Mouse (Mus musculus): Measurements from ENCODE around the gene Mcf2l.

The Mcf2l gene

GRCm38 (mm10) chr8:12912011-12912410 is 38.4 kb downstream of the Mcf2l start:
- DNase-seq (ENCODE audit: low spot score): peak; percentile 60

DNA sequence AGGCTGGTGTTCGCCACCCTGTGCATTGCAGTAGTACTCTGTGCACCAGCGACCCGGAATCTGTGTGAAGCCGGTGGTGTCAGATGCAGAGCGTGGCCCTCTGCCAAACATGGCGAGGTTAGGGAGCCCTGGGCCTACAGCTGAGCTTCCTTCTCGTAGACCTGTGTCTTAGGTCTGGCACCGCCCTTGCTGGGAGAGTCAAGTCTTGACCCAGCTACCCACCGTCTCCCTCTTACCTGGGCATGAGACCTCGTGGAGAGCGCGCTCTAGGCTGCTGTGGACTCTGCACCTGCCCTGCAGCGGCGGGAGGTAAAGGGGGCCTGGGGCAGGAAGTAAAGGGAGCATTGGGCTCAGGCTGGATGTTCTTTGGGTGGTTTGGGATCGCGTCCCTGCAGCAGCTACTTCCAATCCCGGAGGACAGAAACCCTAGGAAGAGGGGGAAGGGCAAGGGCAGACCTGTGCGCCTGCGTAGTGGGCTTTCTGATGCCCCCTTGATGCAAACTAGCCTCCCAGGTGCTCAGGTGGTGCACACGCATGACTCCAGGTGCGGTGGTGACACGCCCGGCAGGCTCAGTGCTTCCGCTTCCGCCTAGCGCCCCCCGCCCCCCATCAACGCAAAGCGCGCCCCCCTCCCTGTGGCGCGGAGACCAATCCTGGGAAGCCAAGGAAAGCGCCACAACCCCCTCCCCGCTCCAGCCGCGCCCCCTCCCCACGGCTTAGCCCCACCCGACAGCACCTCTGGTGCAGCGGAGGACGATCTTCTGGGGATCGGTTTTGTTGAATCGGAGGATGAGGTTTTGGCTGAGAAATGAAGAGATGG is 41.8 kb downstream of the Mcf2l start:
- DNase-seq (ENCODE audit: low spot score): peak; percentile 78

DNA sequence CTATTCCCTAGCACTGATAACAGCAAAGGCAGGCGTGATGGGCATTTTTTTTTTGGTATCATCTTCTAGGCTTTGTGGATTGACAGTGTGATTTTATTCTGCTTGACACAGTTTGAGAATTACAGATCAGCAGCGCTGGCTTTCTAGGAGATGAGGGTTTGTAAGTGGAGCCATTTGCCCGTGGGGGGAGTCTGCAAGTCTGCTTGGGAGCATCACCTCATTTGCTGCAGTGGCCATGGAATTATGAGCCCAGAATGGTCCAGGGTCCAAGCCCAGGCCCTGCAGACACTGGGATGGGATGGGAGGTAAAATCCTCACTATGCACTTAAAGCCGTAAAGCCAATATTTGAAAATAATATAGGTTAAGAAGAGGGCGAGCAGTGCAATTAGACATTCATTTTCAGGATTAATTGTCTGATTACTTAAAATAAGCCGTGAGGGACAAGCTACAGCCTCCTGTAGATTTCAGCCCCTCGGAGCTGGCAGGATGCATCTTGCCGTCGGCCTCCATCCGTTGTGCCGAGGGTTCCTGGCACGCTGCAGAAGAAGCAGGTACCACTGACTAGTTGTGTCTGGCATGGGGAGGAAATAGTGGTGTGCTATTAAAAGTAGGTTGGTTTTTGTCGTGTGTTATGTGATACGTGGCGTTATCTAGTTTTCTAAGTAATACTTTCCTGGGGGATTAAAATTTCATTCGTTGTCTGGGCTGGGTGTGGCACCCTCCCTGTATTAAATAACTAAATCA is 42.7 kb downstream of the Mcf2l start:
- DNase-seq (ENCODE audit: low spot score): no peak

DNA sequence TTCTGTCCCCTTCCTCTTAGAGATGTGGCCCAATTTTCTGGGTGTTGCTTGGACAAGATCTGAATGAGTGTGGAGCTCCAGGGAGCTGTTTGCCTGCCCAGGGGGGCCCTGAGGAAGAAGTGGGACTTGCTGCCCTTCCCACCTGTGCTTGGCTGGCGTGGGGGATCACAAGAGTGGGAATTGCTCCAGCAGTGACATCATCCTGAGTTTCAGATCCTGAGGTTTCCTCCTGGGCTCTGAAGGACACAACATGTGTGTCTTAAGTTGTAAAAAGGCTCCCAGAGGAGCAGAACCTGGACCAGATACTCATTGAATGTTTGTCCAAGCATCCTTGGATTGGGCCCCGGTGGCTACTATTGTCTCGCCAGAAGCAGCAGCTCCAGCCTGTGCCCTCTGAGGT is 43.4 kb downstream of the Mcf2l start:
- DNase-seq (ENCODE audit: low spot score): no peak

DNA sequence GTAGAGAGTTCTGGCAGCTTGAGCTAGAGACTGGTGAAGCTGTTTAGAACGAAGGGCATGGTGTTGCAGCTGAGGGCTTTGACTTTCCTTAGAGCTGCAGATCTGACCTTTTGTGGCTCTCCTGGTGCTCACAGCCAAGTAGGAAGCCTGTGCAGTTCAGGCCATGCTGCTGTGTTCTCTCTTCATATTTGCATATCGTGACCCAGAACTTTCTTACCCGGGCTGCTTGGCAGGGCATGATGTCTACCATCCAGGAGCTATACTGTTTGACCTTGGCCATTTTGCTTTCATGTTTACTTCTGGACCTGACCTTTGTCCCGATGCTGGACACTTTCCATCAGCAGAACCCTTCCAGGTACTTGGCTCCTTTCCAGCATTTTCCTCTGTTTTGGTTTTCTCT is 44.2 kb downstream of the Mcf2l start:
- DNase-seq (ENCODE audit: low spot score): no peak

DNA sequence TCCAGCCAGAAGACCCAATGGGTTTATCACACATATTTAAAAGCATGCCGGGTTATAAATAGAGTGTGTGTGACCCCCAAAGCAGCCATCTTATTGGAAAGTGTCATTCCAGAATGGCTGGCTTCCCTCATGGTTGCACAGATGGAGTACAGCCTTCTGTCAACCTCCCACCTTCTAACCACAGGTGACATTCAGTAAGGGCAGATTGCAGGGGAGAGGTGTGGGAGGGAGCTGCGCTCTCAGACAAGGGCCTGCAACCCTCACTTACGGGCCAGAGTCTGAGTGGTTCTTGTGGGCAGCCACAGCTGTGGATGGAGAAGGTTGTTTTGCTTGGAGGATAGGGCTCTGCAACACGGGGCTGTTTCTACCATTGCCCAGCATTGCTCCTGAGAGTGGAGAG is 47.0 kb downstream of the Mcf2l start:
- no peak for DNase-seq (ENCODE audit: low spot score)

DNA sequence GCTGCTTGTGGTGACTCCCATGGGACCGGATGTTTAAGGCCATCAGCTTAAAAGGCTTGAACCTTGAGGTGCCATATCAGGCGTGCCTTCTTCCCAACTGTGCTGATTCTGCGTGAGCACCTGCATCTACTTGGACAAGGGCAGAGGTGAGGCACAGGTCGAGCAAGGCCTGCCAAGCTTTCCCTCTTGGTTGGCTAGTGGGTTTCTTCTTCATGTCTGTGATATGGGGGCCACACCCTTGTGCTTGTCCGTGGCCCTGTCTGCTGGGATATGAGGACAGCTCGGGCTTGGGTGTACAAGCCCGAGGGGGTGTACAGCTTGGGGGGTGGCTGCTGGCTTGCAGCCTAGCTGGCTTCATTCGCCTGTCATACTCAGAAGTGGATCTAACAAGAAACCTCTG is 51.4 kb downstream of the Mcf2l start:
- DNase-seq (ENCODE audit: low spot score): no peak

- peak; percentile 55 for DNase-seq (ENCODE audit: low spot score)
These were observed 52.4 kb downstream of the Mcf2l start for GRCm38 (mm10) chr8:12925941-12926381.

DNA sequence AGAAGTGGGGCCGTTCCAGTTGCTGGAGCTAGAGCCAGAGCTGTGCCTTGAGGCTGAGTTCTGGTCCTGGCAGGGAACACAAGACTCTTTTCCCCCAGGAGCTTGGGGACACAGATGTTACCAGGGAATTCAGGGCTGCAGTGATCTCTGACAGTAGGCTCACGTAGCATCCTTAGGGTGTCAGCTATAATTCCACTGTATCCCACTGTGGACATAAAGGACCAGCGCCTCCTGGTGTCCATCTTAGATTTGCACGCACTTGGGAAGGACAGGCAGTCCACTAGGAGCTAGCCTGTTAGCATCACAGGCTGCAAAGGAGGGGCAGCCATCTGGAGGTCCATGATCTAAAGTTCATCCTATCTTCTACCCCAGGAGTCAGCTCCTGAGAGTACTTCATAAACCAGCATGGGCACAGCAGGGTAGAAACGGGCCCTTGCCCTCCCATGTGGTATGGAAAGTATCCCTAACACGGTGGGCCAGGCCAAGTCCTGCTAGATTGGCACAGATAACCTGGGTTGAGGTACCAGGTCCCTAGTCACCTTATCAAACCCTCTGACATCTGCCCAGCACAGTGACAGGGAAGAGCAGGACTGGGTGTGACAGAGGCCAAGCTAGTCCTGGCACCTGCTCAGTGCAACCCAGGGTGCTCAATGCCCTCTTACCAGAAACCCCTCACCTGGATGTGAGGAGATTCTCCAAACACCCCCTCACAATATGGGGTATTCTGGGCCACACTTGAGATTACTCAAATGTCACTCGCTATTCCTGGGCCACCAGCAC is 53.8 kb downstream of the Mcf2l start:
- peak; percentile 48 for DNase-seq (ENCODE audit: low spot score)

- DNase-seq (ENCODE audit: low spot score): no peak
These were observed 54.4 kb downstream of the Mcf2l start for GRCm38 (mm10) chr8:12928033-12928432.

- DNase-seq (ENCODE audit: low spot score): no peak
These were observed 55.3 kb downstream of the Mcf2l start for GRCm38 (mm10) chr8:12928931-12929330.

DNA sequence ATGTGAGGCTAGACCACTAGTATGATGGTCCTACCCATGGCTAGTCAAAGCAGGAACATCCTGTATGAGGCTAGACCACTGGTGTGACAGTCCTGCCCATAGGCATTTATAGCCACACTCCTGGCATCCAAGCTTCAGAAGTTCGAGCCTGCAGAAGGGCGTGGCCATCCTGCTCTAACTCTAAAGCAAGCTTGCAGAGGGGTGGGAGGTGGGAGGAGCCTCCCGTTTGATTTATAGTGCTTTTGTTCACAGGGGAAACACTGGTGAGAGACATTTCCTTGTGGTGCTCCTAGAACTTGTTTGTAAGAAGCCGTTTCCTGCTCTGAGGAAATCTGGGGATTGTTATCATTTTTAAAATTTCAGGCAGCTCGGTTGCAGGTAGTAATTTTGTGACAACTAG is 56.7 kb downstream of the Mcf2l start:
- peak; percentile 29 for DNase-seq (ENCODE audit: low spot score)

- peak; percentile 67 for DNase-seq (ENCODE audit: low spot score)
These were observed 57.8 kb downstream of the Mcf2l start for GRCm38 (mm10) chr8:12931426-12931825.

GRCm38 (mm10) chr8:12932520-12932919 is 58.9 kb downstream of the Mcf2l start:
- no peak for DNase-seq (ENCODE audit: low spot score)

DNA sequence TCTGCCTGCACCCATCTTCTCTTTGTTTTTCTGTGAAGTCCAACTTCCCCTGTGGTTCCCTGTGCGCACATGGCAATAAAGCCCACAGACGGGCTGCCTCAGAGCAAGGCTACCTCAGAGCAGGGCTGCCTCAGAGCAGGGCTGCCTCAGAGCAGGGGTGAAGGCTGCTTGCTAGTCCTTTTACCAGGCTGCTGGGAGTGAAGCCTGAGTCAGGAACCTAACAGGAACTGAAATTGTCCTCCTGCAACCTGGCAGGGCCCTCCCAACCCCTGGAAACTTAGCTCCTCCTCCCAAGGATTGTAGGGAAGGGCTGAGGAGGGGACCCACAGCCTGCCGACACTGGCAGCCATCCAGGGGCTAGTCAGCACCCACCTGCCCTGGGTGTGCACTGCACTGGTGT is 60.2 kb downstream of the Mcf2l start:
- no peak for DNase-seq (ENCODE audit: low spot score)

DNA sequence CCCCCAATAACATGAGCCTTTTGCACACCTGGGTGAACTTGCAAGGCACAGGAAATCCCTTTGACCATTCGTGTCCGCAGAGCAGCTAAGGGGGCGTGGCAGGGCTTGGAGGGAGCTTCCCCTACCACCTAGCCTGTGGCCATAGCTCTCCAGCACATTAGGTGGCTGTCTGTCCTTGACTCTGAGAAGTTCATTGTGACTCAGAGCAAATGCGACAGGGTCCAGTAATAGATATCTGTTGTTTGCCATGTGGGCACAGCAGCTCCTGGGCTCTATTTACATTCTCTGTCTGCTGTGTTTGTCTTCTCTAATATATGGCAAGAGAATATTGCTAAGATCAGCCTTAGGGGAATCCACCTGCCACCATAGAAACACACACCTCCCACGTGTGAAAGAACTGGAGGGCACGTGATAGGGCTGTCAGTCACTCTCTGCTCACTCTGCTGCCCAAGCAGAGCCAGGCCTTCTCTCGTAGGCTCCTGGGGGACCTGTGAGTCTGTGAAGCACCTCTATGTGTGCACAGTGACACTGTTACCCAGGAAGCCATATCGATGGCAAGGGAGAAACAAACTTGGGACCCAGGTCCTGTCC is 60.9 kb downstream of the Mcf2l start:
- no peak for DNase-seq (ENCODE audit: low spot score)

DNA sequence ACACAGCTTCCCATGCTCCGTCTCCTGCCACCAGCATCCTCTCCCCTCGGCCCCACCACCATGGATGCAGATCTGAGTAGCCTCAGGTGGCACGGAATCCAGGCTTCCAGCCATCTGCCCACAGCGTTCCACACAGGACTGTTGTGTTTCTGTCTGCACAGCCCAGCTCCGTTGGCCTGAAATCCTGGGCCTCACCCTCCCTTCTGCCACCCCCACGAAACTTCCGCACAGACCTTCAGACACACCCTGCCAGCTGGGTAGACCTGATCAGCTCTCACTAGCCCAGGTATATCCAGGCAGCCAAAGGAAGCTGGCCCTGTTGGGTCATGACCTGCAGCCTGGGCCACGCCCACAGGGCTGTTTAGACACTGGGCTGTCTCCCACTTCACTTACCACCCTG is 66.9 kb downstream of the Mcf2l start:
- DNase-seq (ENCODE audit: low spot score): no peak

- DNase-seq (ENCODE audit: low spot score): no peak
These were observed 67.7 kb downstream of the Mcf2l start for GRCm38 (mm10) chr8:12941161-12941926.

- no peak for DNase-seq (ENCODE audit: low spot score)
These were observed 74.3 kb downstream of the Mcf2l start for GRCm38 (mm10) chr8:12947604-12948573.

- DNase-seq (ENCODE audit: low spot score): no peak
These were observed 75.0 kb downstream of the Mcf2l start for GRCm38 (mm10) chr8:12948574-12948961.
